Mouse (Mus musculus) CH12.LX (cell line): ENCODE results near the gene Shld2. TPM values are rescaled to one million over a fixed set of nuclear protein-coding genes. Genes with fewer than 3 reads are reported as not detected.

ENCODE experiments used
- DNase-seq: peaks from one replicate; pipeline ENCODE4 v3.0.0-alpha.2; 2013; ENCODE audit errors: extremely low read depth
- H3K27ac ChIP-seq: 2 replicates; pipeline ENCODE4 v1.5.1; 2012; ENCODE audit warnings: low read depth, mild to moderate bottlenecking, control low read depth, moderate library complexity; ENCODE audit not compliant: insufficient read depth
- H3K27me3 ChIP-seq: replicated peaks from 2 replicates; pipeline ENCODE3; 2012; ENCODE audit warnings: inconsistent platforms
- H3K36me3 ChIP-seq, 2 experiments: replicated peaks in 1 of 2; 2 replicates each; pipeline versions ENCODE3 to v1.6.1; 2012; ENCODE audit warnings: inconsistent platforms in 1 of 2, low read length in 1 of 2, mild to moderate bottlenecking in 1 of 2, mixed read lengths in 1 of 2, moderate library complexity in 1 of 2; ENCODE audit not compliant: control insufficient read depth in 1 of 2, insufficient read depth in 1 of 2
- H3K4me1 ChIP-seq, 2 experiments: 2 replicates each; pipeline ENCODE4 v1.6.1; 2012; ENCODE audit warnings: inconsistent platforms in 1 of 2, moderate library complexity in 1 of 2; ENCODE audit not compliant: insufficient read depth in 2 of 2, control insufficient read depth in 1 of 2
- H3K4me2 ChIP-seq: 2 replicates; pipeline ENCODE4 v1.6.1; 2012; ENCODE audit warnings: low read depth, mild to moderate bottlenecking, control low read depth; ENCODE audit not compliant: poor library complexity, insufficient read depth, severe bottlenecking
- H3K4me3 ChIP-seq, 3 experiments: fragments of 150-350 bp in 1 of 3; sonication (generic) in 1 of 3; replicated peaks in 1 of 3; 2 replicates each; pipeline versions ENCODE3 to v1.5.1; 2011 to 2012; ENCODE audit warnings: low read depth in 2 of 3, low read length in 2 of 3, mild to moderate bottlenecking in 2 of 3, moderate library complexity in 2 of 3, control low read depth in 1 of 3, improper control_type of control experiment in 1 of 3, inconsistent platforms in 1 of 3, mixed read lengths in 1 of 3; ENCODE audit not compliant: poor library complexity in 1 of 3
- H3K79me2 ChIP-seq: replicated peaks from 2 replicates; pipeline ENCODE4 v1.6.1; 2012; ENCODE audit warnings: mild to moderate bottlenecking, moderate library complexity; ENCODE audit not compliant: control insufficient read depth, poor library complexity, insufficient read depth, severe bottlenecking; ENCODE audit errors: extremely low read depth
- H3K9ac ChIP-seq: 2 replicates; pipeline ENCODE4 v1.6.1; 2012; ENCODE audit warnings: low read depth, mild to moderate bottlenecking, control low read depth, moderate library complexity; ENCODE audit not compliant: insufficient read depth
- H3K9me3 ChIP-seq: replicated peaks from 2 replicates; pipeline ENCODE3; 2012; ENCODE audit warnings: low read length, inconsistent platforms, mixed read lengths
- CHD1 ChIP-seq: IDR thresholded peaks from 2 replicates; pipeline ENCODE4 v1.6.1; 2012; ENCODE audit warnings: low read depth, low read length, improper control_type of control experiment, inconsistent platforms
- E2F4 ChIP-seq: IDR thresholded peaks from 2 replicates; pipeline ENCODE4 v1.6.1; 2011; ENCODE audit warnings: low read depth, low read length, improper control_type of control experiment; ENCODE audit not compliant: insufficient replicate concordance
- ETS1 ChIP-seq: conservative IDR thresholded peaks from 2 replicates; pipeline ENCODE4 v1.6.1; 2012; ENCODE audit warnings: low read depth, mild to moderate bottlenecking, inconsistent platforms, low read length, improper control_type of control experiment, moderate library complexity
- GABPA ChIP-seq: IDR thresholded peaks from 2 replicates; pipeline ENCODE4 v1.6.1; 2012; ENCODE audit warnings: low read depth, low read length, improper control_type of control experiment, inconsistent platforms; ENCODE audit not compliant: insufficient replicate concordance
- IRF4 ChIP-seq: IDR thresholded peaks from 2 replicates; pipeline ENCODE4 v1.6.1; 2014; ENCODE audit warnings: low read depth, mild to moderate bottlenecking, inconsistent platforms, low read length, improper control_type of control experiment
- JUN ChIP-seq: IDR thresholded peaks from 2 replicates; pipeline ENCODE4 v1.6.1; 2011; ENCODE audit warnings: low read depth, mild to moderate bottlenecking, low read length, improper control_type of control experiment, moderate library complexity; ENCODE audit not compliant: insufficient read depth
- JUND ChIP-seq: conservative IDR thresholded peaks from 2 replicates; pipeline ENCODE4 v1.6.1; 2011; ENCODE audit warnings: low read depth, low read length, improper control_type of control experiment
- KAT2A ChIP-seq: IDR thresholded peaks from 2 replicates; pipeline ENCODE4 v1.6.1; 2012; ENCODE audit warnings: low read length, improper control_type of control experiment, inconsistent platforms; ENCODE audit not compliant: insufficient replicate concordance
- MAFK ChIP-seq: IDR thresholded peaks from 2 replicates; pipeline ENCODE4 v1.6.1; 2011; ENCODE audit warnings: low read length, improper control_type of control experiment; ENCODE audit not compliant: insufficient replicate concordance
- MAX ChIP-seq: IDR thresholded peaks from 2 replicates; pipeline ENCODE4 v1.6.1; 2011; ENCODE audit warnings: low read length, improper control_type of control experiment
- MAZ ChIP-seq: IDR thresholded peaks from 2 replicates; pipeline ENCODE4 v1.6.1; 2012; ENCODE audit warnings: low read depth, mild to moderate bottlenecking, inconsistent platforms, low read length, improper control_type of control experiment, moderate library complexity
- MYC ChIP-seq: IDR thresholded peaks from 2 replicates; pipeline ENCODE4 v1.6.1; 2011; ENCODE audit warnings: low read depth, mild to moderate bottlenecking, improper control_type of control experiment, low read length
- NELFE ChIP-seq: IDR thresholded peaks from 2 replicates; pipeline ENCODE4 v1.6.1; 2011; ENCODE audit warnings: low read depth, low read length, improper control_type of control experiment
- RCOR1 ChIP-seq: conservative IDR thresholded peaks from 2 replicates; pipeline ENCODE4 v1.6.1; 2012; ENCODE audit warnings: low read depth, mild to moderate bottlenecking, inconsistent platforms, low read length, improper control_type of control experiment
- SMC3 ChIP-seq: IDR thresholded peaks from 2 replicates; pipeline ENCODE4 v1.6.1; 2011; ENCODE audit warnings: low read depth, low read length, improper control_type of control experiment
- TBP ChIP-seq: conservative IDR thresholded peaks from 2 replicates; pipeline ENCODE4 v1.6.1; 2011; ENCODE audit warnings: low read depth, low read length, improper control_type of control experiment
- UBTF ChIP-seq: IDR thresholded peaks from 2 replicates; pipeline ENCODE4 v1.6.1; 2012; ENCODE audit warnings: low read depth, mild to moderate bottlenecking, inconsistent platforms, low read length, improper control_type of control experiment, moderate library complexity
- USF2 ChIP-seq: conservative IDR thresholded peaks from 2 replicates; pipeline ENCODE4 v1.6.1; 2011; ENCODE audit warnings: low read depth, low read length, improper control_type of control experiment
- ZMIZ1 ChIP-seq: IDR thresholded peaks from 2 replicates; pipeline ENCODE4 v1.6.1; 2012; ENCODE audit warnings: low read depth, mild to moderate bottlenecking, inconsistent platforms, low read length, improper control_type of control experiment
- dilution Hi-C: fragments of 300-500 bp; cut with MboI; formaldehyde crosslinking; loops from 2 replicates; pipeline ENCODE4 v1.14.3; 2020; ENCODE audit warnings: low sequenced_read_pairs; ENCODE audit not compliant: extremely low pct_unique_long_range_greater_than_20kb, extremely low pct_ligation_motif_present
- in situ Hi-C: fragments of 300-500 bp; cut with MboI; formaldehyde crosslinking; loops from 3 replicates; pipeline ENCODE4 v1.14.3; 2019; ENCODE audit warnings: low sequenced_read_pairs, low pct_ligation_motif_present, low pct_unique_long_range_greater_than_20kb, mixed read lengths
- polyA plus RNA-seq: library from polyadenylated mRNA; unstranded; fragments of >175 nt; gene quantifications from 2 replicates; pipeline ENCODE4 v1.2.1, GENCODE M21; 2012; ENCODE audit warnings: low read depth; ENCODE audit not compliant: insufficient read length
- total RNA-seq, 2 experiments: library from RNA; depleted of rRNA; stranded (reverse); fragments of 300-350 nt in 1 of 2; fragments of >200 nt in 1 of 2; gene quantifications; 2 replicates each; pipeline ENCODE4 v1.2.3; 2012 to 2014

The Shld2 gene
- total and polyA plus RNA-seq, 3 experiments = 12.0 to 21.8 (median 13.9) TPM

GRCm38 (mm10) chr14:34253261-34253660 lies 57.0 kb downstream of the Shld2 start:
- Histone ChIP-seq H3K79me2 (no peaks in the 10 kb centered on the region), H3K36me3 (peaks cover 0 to 21% of the 10 kb centered on the region in 2 experiments), H3K4me3 (no peak overlapping the region), H3K4me1 (peaks cover 0 to 2% of the 10 kb centered on the region in 2 experiments; a peak in 1 of 4 replicates), H3K9me3 (no peaks in the 10 kb centered on the region), H3K27ac (no peak overlapping the region), H3K27me3 (no peaks in the 10 kb centered on the region), H3K4me2 (no peak overlapping the region), H3K9ac (no peak overlapping the region)
- dilution Hi-C loops = no loop called here
- in situ Hi-C loops = no loop called here
- no peak for DNase-seq
- no peak for TF ChIP-seq JUND
- no peak for TF ChIP-seq ETS1
- no peak for TF ChIP-seq UBTF
- no peak for TF ChIP-seq MAX
- TF ChIP-seq GABPA = no peak
- TF ChIP-seq KAT2A = no peak
- no peak for TF ChIP-seq NELFE
- no peak for TF ChIP-seq MYC
- TF ChIP-seq IRF4 = no peak
- no peak for TF ChIP-seq SMC3
- TF ChIP-seq USF2 = no peak
- no peak for TF ChIP-seq E2F4
- no peak for TF ChIP-seq MAFK
- no peak for TF ChIP-seq ZMIZ1
- TF ChIP-seq TBP = no peak
- TF ChIP-seq MAZ = no peak
- TF ChIP-seq CHD1 = no peak

- TF ChIP-seq RCOR1 (no peak), USF2 (no peak), E2F4 (no peak), JUN (no peak)
- Histone ChIP-seq H3K4me3 (no peak overlapping the region), H3K9me3 (no peaks in the 10 kb centered on the region), H3K79me2 (no peaks in the 10 kb centered on the region), H3K9ac (no peak overlapping the region), H3K36me3 (peaks cover 0 to 21% of the 10 kb centered on the region in 2 experiments), H3K27me3 (no peaks in the 10 kb centered on the region), H3K4me2 (no peak overlapping the region), H3K27ac (no peak overlapping the region), H3K4me1 (no peaks in the 10 kb centered on the region)
- dilution Hi-C loops = no loop called here
- DNase-seq = no peak
- in situ Hi-C loops = no loop called here
These were observed 57.7 kb downstream of the Shld2 start for GRCm38 (mm10) chr14:34252470-34253145.
